Mouse (Mus musculus) bone marrow, adult 2 months (tissue): ENCODE results near the gene Sec61a1.

Experiments used
- CTCF ChIP-seq: fragments of 200-500 bp; IDR thresholded peaks from 2 replicates; pipeline ENCODE4 v1.5.1; 2011; ENCODE audit warnings: low read length, control low read depth; ENCODE audit not compliant: control insufficient read depth, insufficient read depth
- POLR2A ChIP-seq: fragments of 200-500 bp; IDR thresholded peaks from 2 replicates; pipeline ENCODE4 v1.6.1; 2011; ENCODE audit warnings: low read depth, mild to moderate bottlenecking, control low read depth, low read length, borderline replicate concordance; ENCODE audit not compliant: control insufficient read depth

- TF ChIP-seq CTCF = no peak
- TF ChIP-seq POLR2A = no peak
Observed at GRCm38 (mm10) chr6:88489026-88489425, 29.7 kb downstream of the Sec61a1 start.
